Mouse (Mus musculus) testis, adult 2 months (tissue): ENCODE measurements around the gene Gm7029.
"Not testable (repeated sequence)": the region's sequence is repeated elsewhere in the genome, so short reads cannot be mapped to it uniquely, and the experiment has no call there.

Experiments used
- CTCF ChIP-seq: fragments of 200-500 bp; IDR thresholded peaks from 2 replicates; pipeline ENCODE4 v1.5.1; 2012; ENCODE audit warnings: low read depth, mild to moderate bottlenecking, inconsistent platforms, low read length, moderate library complexity; ENCODE audit not compliant: control insufficient read depth, insufficient read depth, insufficient replicate concordance
- POLR2A ChIP-seq: fragments of 200-500 bp; IDR thresholded peaks from 2 replicates; pipeline ENCODE4 v1.6.1; 2012; ENCODE audit warnings: low read depth, mild to moderate bottlenecking, inconsistent platforms, low read length, moderate library complexity; ENCODE audit not compliant: control insufficient read depth

GRCm38 (mm10) chr17:33873537-33873936, at the start of gene Gm7029:
- not testable (repeated sequence) for TF ChIP-seq POLR2A, CTCF
